ENCODE assay signal across 10 mouse cellular contexts in the genomic region with DNA sequence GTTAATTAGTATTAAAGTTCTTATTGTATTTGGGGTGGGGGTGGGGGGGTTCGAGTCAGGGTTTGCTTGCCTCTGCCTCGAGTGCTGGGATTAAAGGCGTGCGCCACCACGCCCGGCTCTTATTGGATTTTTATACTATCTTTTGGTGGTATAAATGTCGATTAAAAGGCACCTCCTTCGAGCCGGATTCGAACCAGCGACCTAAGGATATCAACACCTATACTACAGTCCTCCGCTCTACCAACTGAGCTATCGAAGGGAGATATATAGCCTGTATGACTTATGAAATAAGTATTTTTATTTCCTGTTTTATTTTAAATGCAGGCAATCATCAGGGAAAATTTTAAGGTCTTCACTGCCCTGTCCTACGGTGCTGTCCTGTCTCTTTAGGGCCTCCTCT. TPM values are rescaled to one million over a fixed set of nuclear protein-coding genes. Genes with fewer than 3 reads are reported as not detected.
DNase-seq lines count a peak whose midpoint lies in the region; ATAC-seq and TF ChIP-seq lines count a peak whose summit lies in the region.
"Had no signal": no experiment of that assay in that cellular context is flagged by ENCODE, and none has a peak within 500 bp of the region (broad histone marks: within the 10 kb centered on the region; RNA-seq: fewer than 3 reads in every experiment).

No protein-coding gene starts in this region.

- H3K4me2 ChIP-seq in intestine, embryonic 15.5 days (replicated peaks) = no peak overlapping the region
- H3K4me2 ChIP-seq in intestine, postnatal 0 days (replicated peaks; ENCODE audit: low read depth) = no peak overlapping the region
- peak overlapping the region; percentile 89 for H3K4me2 ChIP-seq in liver, embryonic 13.5 days

- WGBS in intestine, embryonic 15.5 days = 27% methylated on average over 14 of the region's 14 CpGs
- 27% methylated on average over 14 of the region's 14 CpGs for WGBS in intestine, postnatal 0 days
- 6% methylated on average over 14 of the region's 14 CpGs for WGBS in liver, embryonic 13.5 days (ENCODE audit: insufficient replicate concordance)

- intact Hi-C loops in gastrocnemius, postnatal 14 days (cut with DNase I; ENCODE audit: low total_unique reads) = loop anchor here (10.0 kb wide), 1 partner anchor 168 kb away; no protein-coding TSS in a partner anchor

- H3K9ac ChIP-seq in intestine, embryonic 15.5 days = no peak overlapping the region
- no peak overlapping the region for H3K9ac ChIP-seq in intestine, postnatal 0 days (ENCODE audit: low read depth, low read length)
- no peak overlapping the region for H3K9ac ChIP-seq in liver, embryonic 13.5 days

- 0 out of 2 replicates have a peak, but pooled peaks have one; percentile 9 for ATAC-seq in intestine, embryonic 15.5 days
- no peak for ATAC-seq in intestine, postnatal 0 days
- peak; percentile 57 for ATAC-seq in liver, embryonic 13.5 days (ENCODE audit: low read depth)

- H3K27me3 ChIP-seq in intestine, embryonic 15.5 days (replicated peaks) = no peaks in the 10 kb centered on the region
- H3K27me3 ChIP-seq in intestine, postnatal 0 days (replicated peaks; ENCODE audit: control insufficient read depth, insufficient read depth, low read length) = no peaks in the 10 kb centered on the region
- no peaks in the 10 kb centered on the region for H3K27me3 ChIP-seq in liver, embryonic 13.5 days

- TF ChIP-seq CTCF in intestine, postnatal 0 days (IDR thresholded peaks at IDR 0.05; ENCODE audit: low read depth) = no peak

- no peak overlapping the region for H3K27ac ChIP-seq in intestine, embryonic 15.5 days
- no peak overlapping the region for H3K27ac ChIP-seq in intestine, postnatal 0 days (ENCODE audit: low read depth, low read length)
- H3K27ac ChIP-seq in liver, embryonic 13.5 days = peak overlapping the region; percentile 3; the same call in 1 of the 2 replicates

- no peaks in the 10 kb centered on the region for H3K9me3 ChIP-seq in intestine, embryonic 15.5 days
- no peaks in the 10 kb centered on the region for H3K9me3 ChIP-seq in intestine, postnatal 0 days (ENCODE audit: control insufficient read depth)
- no peaks in the 10 kb centered on the region for H3K9me3 ChIP-seq in liver, embryonic 13.5 days (replicated peaks)

- peaks cover 3% of the 10 kb centered on the region; the same call in 1 of the 2 replicates for H3K4me1 ChIP-seq in intestine, embryonic 15.5 days (replicated peaks)
- no peaks in the 10 kb centered on the region for H3K4me1 ChIP-seq in intestine, postnatal 0 days (replicated peaks; ENCODE audit: control insufficient read depth, insufficient read depth, low read length)
- H3K4me1 ChIP-seq in liver, embryonic 13.5 days (replicated peaks) = peaks cover 64% of the 10 kb centered on the region

- peaks cover 2% of the 10 kb centered on the region; the same call in 1 of the 2 replicates for H3K36me3 ChIP-seq in intestine, embryonic 15.5 days
- peaks cover 6% of the 10 kb centered on the region; the same call in 1 of the 2 replicates for H3K36me3 ChIP-seq in intestine, postnatal 0 days (ENCODE audit: control insufficient read depth, insufficient read depth)
- H3K36me3 ChIP-seq in liver, embryonic 13.5 days = peaks cover 7% of the 10 kb centered on the region

- DNase-seq in CD4-positive helper T cell, adult 2 months (ENCODE audit: low read depth, low spot score) = peak; percentile 65
- peak; percentile 73 for DNase-seq in ZHBTc4 (ENCODE audit: low read depth, low spot score)
- peak; percentile 68 for DNase-seq in liver, embryonic 13.5 days
- DNase-seq in gastrocnemius, adult 8-10 months (ENCODE audit: low spot score in 2 of 2) = no peak
- no peak for DNase-seq in gastrocnemius, postnatal 14 days
- no peak for DNase-seq in lung, postnatal 25 days (ENCODE audit: low spot score)

- no peak overlapping the region for H3K4me3 ChIP-seq in intestine, embryonic 15.5 days (replicated peaks)
- H3K4me3 ChIP-seq in intestine, postnatal 0 days (ENCODE audit: low read depth, low read length) = no peak overlapping the region
- no peak overlapping the region for H3K4me3 ChIP-seq in liver, embryonic 13.5 days (replicated peaks)

RNA-seq across cellular contexts. Expression of a gene that starts 3.3 kb away (rescaled TPM):
- 11.2 TPM in 2 replicates for polyA plus RNA-seq in intestine, embryonic 15.5 days (2015; fragmentation: Nextera tagmentation; extraction: Ambion mirVana)
- polyA plus RNA-seq in intestine, postnatal 0 days (2015; fragmentation: Nextera tagmentation; extraction: Ambion mirVana) = 5.1 and 5.6 TPM in 2 replicates
- 8.3 and 9.1 TPM in 2 replicates for polyA plus RNA-seq in liver, embryonic 13.5 days (2015; fragmentation: Nextera tagmentation; extraction: Ambion mirVana)
- 1 to 10 TPM; 3.2 to 4.8 (median 4.0) TPM for total RNA-seq in gastrocnemius, adult 8-10 months (2022)
- 1 to 10 TPM; 4.5 to 4.7 TPM for total RNA-seq in gastrocnemius, postnatal 14 days (2021)

RNA-seq across cellular contexts. Expression of a gene that starts 38.8 kb away (rescaled TPM):
- polyA plus RNA-seq in intestine, embryonic 15.5 days (2015; fragmentation: Nextera tagmentation; extraction: Ambion mirVana) = 0.08 and 0.11 TPM in 2 replicates
- polyA plus RNA-seq in intestine, postnatal 0 days (2015; fragmentation: Nextera tagmentation; extraction: Ambion mirVana) = not detected in 2 replicates
- 1.5 and 2.0 TPM in 2 replicates for polyA plus RNA-seq in liver, embryonic 13.5 days (2015; fragmentation: Nextera tagmentation; extraction: Ambion mirVana)
- total RNA-seq in gastrocnemius, adult 8-10 months (2022) = not detected
- total RNA-seq in gastrocnemius, postnatal 14 days (2021) = not detected
- total RNA-seq: gastrocnemius, postnatal 4 days; layer of hippocampus, adult 8-10 months had no signal

RNA-seq across cellular contexts. Expression of a gene that starts 57.9 kb away (rescaled TPM):
- polyA plus RNA-seq in intestine, embryonic 15.5 days (2015; fragmentation: Nextera tagmentation; extraction: Ambion mirVana) = 34.5 and 40.5 TPM in 2 replicates
- polyA plus RNA-seq in intestine, postnatal 0 days (2015; fragmentation: Nextera tagmentation; extraction: Ambion mirVana) = 15.6 and 17.2 TPM in 2 replicates
- 15.2 and 20.1 TPM in 2 replicates for polyA plus RNA-seq in liver, embryonic 13.5 days (2015; fragmentation: Nextera tagmentation; extraction: Ambion mirVana)
- 10 to 100 TPM in 1 of 4 experiments, 1 to 10 TPM in 3; 7.2 to 11.7 (median 8.3) TPM for total RNA-seq in gastrocnemius, adult 8-10 months (2022)
- total RNA-seq in gastrocnemius, postnatal 14 days (2021) = 10 to 100 TPM; 11.5 TPM

Comparison
In these comparisons a context has a peak if more than half of its experiments do, and no peak if none do; other contexts are left out.
1. DNase-seq: peak in CD4-positive helper T cell, adult 2 months (single experiment), ZHBTc4 (single experiment) and liver, embryonic 13.5 days (single experiment); none in gastrocnemius, adult 8-10 months (0 of 2), gastrocnemius, postnatal 14 days (single experiment) and lung, postnatal 25 days (single experiment).